Mouse (Mus musculus): ENCODE results near the gene Alpk3.

The Alpk3 gene

DNA sequence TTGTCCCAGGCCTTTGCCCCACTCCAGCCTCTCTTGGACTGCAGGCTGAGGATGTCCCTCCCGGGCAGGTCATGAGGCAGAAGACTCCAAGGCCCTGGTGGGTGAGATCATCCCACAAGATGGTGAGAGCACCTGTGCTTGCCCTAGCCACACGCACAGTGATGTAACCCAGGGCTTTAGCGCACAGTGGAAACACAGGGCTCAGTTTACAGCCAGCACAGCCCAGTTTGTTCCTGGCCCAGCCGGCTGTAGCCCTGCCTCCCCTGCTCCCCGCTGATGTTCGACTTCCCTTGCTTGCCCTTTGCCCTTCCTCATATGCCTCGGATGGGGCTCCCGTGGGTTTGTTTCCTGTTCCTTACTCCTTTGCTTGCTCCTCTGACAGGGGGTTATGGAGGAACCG, 17.1 kb downstream of the Alpk3 start:
- no peak for DNase-seq (ENCODE audit: low read depth, low spot score)

DNA sequence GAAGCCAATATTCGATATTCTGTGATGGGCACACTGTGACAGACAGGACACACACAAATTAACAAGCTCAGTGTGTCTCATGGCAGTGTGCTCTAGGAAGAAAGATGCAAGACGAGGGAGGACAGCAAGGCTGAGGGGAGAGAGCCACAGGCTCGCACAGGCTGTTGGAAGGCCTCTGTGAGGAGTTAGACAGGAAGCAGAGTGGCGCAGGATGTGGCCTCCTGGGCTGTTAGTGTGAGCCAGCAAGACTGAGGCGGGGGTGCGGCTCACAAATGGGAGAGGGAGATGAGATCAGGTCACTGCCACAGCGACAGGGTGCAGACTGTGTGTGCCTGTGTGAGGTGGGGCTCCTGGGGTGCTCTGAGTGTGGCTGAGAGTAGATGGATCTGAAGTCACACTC, 17.9 kb downstream of the Alpk3 start:
- DNase-seq (ENCODE audit: low read depth, low spot score), result no peak

DNA sequence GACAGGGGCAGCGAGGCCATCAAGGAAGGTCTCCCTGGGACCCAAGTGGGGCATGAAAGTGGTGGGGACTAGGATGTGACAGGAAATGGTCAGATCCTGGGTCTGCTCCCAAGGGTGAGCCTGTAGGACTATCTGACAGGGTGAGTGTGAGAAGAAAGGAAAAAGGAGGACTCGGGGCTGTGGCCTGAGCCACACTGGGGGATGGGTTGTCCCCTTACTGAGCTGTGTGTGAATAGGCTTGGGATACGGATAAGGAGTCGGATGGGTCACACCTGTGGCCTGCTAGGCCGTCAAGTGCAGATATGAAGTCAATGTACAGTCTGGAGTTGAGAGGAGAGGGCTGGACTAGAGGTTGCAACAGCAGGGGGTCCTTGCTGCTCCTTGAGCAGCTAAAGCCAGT, 18.3 kb downstream of the Alpk3 start:
- DNase-seq (ENCODE audit: low read depth, low spot score), result no peak

DNA sequence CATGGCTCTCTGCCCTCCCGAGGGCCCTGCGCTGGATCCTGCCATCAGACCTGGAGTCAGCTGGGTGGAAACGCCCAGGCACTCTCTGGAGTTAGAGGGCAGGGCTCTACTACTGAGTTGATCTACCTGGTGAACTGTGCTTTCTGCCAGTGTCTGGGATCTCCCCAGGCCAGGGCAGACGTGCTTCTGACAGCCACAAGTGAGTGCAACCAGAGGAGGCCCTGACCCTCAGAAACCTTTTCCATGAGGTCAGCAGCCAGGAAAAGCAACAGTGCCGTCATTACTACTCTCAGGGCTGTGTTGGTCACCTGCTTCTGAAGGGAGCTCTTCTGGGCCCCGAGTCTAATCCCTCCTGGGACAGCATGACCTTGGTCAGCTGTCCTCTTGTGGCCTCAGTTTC, 19.6 kb downstream of the Alpk3 start:
- no peak for DNase-seq (ENCODE audit: low read depth, low spot score)

DNA sequence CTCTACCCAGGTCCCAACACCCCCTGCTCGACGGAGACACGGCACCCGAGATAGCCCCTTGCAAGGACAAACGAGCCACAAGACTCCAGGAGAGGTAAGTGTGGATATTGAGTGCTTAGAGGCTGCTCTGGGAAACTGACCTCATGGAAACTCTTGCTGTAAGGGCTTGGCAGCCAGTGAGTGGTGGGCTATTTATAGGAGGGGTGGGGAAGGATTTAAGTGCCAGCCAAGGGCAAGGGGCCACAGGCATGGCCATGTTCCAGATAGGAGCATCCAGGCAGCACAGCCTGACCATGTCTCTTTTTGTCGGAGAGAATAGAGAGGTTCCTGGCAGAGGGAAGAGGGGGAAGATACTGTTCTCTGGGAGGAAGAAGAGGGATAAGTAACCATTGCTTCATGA, 21.3 kb downstream of the Alpk3 start:
- DNase-seq (ENCODE audit: low read depth, low spot score), result no peak

DNA sequence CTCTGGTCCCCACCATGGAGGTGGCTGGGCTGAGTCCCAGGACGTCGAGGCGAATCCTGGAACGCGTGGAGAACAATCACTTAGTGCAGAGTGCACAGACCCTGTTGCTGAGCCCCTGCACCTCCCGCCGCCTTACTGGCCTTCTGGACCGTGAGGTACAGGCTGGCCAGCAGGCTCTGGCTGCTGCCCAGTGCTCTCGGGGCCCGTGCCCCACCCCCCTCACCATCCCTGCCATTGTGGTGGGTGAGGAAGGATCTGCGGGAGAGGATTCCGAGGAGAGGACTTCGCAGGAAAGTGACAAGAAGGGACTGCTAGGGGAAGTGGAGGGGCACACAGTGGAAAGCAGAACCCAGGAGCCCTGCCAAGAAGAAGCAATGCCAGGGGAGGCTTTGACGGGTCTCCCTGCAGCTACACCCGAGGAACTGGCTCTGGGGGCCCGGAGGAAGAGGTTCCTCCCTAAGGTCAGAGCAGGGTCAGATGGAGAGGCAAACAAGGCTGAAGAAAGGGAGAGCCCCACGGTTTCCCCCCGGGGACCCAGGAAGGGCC, 36.1 kb downstream of the Alpk3 start:
- DNase-seq (ENCODE audit: low read depth, low spot score), result no peak

DNA sequence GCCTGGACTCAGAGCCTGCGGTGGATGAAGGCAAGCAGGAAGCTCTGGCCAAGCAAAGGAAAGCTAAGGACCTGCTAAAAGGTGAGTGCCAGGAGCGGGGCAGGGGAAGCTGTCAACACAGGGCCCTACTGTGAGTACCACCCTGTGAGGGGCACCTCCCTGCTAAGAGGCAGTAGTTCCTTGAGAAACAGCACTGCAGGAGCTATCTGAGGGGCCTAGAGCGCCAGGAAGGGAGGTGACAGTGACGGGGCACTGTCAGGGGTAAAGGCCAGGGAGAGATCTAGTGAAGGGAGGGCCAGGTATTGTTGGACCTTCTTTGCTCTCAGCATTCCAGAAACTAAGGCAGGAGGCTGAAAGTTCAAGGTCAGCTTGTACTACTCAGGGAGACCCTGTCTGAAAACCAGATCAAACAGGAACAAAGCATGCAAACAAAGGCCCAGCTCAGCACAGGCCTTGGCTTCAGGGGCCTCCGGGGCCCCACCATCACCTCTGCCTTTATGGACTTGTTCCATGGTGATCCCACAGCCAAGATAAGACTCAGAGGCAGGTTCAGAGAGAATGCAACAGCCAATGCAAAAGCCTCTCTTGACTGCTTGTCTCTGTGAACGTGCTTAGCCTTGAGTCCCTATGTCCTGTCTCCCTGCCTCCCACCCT, 36.8 kb downstream of the Alpk3 start:
- no peak for DNase-seq (ENCODE audit: low read depth, low spot score)

DNA sequence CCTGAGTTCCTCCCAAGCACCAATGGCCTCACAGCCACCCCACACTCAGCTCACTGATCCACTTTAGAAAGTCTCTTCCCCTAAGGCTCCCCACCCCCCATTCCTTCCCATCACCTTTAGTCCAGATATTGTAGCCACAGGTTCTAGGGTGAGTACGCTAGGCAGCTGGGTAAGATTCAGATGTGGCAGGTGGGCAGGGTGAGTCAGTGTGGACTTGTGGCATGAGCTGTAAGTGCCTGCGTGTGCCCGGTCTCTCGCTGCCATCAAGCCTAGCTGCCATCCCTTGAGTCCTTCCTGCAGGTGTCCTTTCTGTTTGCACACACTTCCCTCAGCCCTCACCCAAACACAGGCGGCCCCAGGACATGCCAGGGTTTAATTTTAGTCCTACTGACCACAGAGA, 42.9 kb downstream of the Alpk3 start:
- DNase-seq (ENCODE audit: low read depth, low spot score), result no peak

DNA sequence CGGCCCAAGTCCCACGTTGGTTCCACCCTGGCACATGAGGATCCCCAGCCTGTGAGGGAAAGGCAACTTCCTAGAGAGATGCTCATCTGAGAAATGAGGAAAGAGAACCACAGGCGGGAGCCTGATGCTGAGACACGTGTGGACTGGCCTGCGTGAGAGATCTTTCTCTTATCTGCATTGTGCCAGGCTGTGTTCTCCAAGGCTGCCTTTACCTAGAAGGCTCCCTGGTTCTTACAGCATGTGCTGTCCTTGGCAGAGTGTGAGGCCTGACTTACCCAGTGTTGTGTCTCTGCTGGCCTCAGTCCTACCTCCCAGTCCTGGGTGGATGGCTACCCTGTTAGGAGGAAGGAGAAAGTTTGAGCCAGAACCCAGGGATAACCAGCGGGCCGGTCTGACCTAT, 45.5 kb downstream of the Alpk3 start:
- DNase-seq (ENCODE audit: low read depth, low spot score), result no peak

DNA sequence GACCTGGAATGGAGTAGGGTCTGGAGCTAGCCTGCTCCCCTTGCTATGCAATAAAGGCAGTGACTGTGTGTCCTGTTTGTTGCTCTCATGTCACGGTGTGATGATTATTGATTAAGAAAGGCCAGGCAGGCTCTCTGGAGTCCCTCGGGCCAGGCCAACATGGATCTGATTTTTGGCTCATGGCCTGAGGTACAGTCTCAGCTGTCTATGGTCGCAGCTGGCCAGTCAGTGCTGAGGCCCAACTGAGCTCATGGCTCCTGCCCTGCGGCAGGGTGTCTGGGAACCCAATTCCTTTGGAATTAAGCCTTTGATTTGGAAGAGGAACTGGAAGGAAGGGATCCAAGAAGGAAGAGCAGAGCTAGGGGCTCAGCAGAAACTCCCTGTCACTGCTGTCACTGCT, 48.1 kb downstream of the Alpk3 start:
- DNase-seq (ENCODE audit: low read depth, low spot score), result no peak

DNA sequence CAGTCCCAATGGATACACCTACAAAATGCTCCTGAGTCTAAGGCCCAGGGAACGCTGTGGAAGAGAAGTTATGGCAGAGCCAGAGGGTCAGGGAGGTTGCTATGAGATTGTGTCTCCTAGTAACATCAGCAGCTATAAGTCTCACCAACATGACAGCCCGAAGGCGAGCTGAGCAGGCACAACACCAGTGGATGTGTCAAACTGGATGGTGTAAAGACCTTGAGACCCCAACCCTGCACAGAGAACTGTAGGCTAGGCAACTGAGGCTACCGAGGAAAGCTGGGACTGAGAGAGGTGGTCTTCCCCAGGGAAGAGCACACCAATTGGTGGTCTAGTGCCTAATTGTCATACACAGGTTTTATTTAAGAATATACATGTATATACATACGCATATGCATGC, 50.8 kb downstream of the Alpk3 start:
- DNase-seq (ENCODE audit: low read depth, low spot score), result no peak

DNA sequence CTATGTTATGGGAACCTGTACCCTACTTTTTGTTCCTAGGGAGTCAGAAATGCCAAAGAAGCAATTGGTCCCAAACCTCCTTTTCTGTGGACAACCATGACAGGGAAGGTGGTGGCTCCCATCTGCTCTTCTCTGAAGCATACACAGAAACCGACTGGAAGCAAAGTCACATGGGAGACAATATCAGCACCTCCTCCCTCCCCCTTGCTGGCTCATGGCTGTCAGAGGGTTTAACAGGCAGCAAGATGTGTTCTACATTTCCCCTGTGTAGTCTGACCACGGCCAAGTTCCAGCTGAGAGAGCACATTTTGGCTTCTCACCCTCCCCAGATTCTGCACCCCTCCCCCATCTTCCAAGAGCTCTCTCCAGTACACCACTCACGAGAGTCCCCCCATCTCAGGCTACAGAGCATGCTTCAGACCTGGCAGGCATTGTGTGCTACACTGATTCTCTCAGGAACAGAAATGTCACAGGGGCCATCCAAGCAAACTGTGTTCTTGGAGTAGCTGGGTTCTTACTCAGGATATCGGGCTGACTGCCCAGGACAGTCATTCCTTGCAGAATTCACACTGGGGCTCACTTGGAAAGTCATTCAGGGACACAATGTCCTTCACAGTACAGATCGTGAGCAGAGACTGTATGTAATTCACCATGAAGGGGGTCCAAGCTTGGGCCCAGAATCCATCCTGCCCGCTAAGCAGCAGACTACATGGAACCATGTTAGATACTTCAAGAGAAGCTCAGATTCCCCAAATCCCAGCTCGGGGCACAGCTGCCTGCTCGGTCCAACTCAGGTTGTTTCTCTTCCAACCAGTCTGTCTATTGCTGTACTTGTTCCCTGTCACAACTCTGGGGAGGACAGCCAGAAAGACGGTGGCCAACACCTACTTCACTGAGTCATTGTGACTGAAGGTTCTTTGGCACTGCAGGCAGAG, 52.6 kb downstream of the Alpk3 start:
- DNase-seq (ENCODE audit: low read depth, low spot score), result no peak

DNA sequence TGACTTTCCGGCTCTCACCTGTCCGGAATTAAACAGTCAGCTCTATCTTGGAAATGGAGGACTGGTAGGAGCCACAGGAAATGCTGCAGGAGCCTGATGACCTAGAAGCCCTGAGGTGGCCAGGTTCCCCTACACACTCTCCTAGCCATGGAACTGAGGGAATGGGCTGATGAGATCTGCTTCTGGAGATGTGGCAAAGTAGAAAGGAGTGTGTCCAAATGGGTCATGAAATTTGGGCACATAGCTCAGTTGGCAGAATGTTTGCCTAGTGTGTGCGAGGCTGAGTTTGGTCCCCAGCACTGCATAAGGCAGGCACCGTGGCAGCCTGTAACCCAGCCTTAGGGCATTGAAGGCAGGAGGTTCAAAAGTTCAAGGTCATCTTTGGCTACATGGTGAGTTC, 53.4 kb downstream of the Alpk3 start:
- no peak for DNase-seq (ENCODE audit: low read depth, low spot score)

DNA sequence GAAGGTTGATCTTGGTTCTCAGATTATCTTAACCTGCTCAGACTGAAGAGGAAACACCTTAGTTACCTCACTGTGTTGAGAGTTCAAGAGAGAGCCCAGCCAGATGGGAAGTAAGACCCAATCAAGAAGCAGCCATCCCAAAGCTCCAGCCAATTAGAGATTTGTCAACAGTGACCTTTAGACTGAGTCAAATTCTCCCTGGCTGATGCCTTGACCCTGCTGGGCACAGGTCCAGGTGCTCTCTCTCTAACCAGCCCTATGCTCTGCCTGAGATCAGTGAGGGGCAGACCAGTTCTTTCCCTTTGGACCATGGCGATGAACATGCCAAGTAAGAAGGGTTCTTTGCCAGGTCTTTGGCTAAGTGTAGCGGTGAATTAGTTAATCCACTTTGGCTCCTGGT, 54.3 kb downstream of the Alpk3 start:
- DNase-seq (ENCODE audit: low read depth, low spot score), result no peak

DNA sequence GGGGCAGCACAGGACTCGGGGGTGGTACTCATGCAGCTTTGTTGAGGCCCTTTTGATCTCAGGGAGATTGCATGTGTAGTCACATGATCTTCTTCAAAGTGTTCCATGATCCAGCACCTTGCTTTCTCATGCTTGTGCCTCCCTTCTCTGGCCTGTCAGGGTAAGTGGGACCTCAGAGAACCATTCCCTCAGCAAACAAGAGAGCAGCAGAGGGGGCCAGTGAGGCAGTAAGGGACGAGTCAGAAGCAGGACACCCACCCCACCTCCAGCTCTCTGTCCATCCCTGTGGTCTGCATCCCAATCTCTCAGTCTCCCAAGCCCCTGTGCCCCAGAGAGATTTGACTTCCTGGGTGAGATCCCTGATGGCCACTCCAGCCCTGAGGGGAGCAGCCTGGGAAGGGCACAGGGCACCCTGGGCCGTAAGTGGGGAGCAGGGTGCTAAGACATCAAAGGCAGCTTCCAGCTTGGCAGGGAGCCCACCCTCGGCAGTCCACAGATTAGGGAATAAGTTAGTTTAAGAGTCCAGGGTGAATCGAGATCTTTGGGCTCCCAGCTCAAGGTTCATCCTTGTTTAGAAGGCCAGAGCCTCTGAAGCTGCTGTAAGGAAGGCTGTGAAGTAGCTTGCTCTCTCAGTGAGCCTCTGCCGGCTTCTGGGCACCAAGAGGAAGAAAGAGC, 55.4 kb downstream of the Alpk3 start:
- DNase-seq (ENCODE audit: low read depth, low spot score), result no peak

DNA sequence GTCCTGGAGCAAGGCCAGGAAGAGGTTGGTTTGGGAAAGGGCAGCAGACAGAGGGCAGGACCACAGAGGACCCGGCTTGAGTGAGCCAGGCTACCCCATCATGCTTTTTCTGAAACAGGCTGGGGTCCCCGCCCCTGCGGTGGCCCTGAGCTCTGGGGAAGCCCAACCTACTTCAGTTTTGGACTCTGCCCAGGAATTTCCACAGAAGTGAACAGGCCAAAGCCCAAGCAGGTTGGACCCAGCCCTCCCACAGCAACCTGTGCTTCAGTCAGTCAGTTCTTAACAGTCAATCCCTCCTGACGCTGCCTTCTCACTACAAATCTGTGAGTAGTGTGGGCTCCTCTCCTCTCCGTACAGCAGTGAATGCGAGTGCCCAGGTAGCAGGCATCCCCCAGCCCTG, 57.2 kb downstream of the Alpk3 start, which contains the start of gene Slc28a1:
Gene Slc28a1 (plus strand): TSS at position 245 of the 400 bp plus-strand sequence.
- DNase-seq (ENCODE audit: low read depth, low spot score), result no peak

DNA sequence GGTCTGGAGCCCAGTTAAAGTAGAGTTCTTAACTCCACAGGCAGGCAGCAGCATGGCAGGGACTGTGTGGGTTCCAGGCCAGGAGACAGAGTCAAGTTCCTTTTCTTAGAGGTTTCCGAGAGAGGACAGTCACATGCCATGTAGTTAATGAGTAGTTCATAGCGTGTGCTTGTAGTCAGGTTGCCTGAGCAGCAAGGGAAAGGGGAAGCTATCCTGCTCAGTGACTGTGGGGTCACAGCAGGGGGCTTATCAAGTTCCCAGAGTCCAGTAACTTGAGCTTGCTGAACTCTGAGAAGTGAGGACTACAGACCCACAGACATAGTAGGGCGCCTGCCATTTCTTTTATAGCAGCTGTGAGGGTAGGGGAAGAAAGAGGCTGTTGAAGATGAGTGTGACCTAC, 63.7 kb downstream of the Alpk3 start:
- no peak for DNase-seq (ENCODE audit: low read depth, low spot score)

DNA sequence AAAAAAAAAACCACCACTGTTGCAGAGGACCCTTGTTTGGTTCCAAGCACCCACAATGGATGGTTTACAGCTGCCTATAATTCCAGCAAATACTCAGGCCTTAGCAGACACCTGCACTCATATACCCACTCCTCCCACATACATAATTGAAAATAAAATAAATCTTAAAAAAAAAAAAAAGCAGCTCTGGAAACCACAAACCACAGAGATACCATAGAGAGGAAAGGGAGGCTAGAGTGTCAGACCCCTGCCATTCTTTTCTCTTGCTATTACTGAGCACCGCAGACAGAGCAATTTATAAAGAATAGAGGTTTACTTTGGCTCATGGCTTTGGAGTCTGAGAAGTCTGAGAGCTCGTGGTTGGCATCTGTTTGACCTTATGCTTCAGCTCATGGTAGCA, 65.4 kb downstream of the Alpk3 start:
- DNase-seq (ENCODE audit: low read depth, low spot score), result no peak

DNA sequence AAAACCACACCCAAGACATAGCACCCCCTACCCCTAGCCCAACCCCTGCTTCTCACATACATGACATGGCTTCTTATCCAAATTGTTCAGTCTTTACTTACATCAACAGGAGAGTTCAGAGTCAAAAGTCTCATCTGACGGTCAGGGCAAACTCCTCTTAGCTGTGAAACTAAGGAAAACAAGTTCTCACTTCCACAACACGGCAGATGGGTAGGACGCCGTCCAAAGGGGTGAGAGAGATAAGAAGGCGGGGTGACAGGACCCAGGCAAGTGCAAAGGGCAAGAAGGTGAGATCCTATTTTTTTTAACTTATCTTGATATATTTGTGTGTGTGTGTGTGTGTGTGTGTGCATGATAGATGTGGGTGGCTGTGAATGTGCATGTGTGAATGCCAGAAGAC, 66.2 kb downstream of the Alpk3 start:
- DNase-seq (ENCODE audit: low read depth, low spot score), result no peak

DNA sequence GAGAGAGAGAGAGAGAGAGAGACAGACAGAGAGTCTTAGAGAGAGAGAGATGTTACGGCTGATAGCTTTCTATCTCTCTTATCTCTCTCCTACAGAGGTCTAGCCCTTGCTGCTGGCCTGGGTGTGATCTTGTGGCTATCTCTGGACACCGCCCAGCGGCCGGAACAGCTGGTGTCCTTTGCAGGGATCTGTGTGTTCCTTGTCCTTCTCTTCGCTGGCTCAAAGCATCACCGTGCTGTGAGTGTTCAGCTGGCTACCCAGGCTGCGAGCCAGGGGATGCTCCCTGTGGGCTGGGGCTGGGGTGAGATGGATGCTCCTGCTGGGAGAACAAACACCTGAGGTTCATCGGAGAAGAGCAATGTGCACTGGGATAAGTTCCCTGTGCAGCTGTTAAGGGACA, 67.4 kb downstream of the Alpk3 start:
- DNase-seq (ENCODE audit: low read depth, low spot score), result no peak

DNA sequence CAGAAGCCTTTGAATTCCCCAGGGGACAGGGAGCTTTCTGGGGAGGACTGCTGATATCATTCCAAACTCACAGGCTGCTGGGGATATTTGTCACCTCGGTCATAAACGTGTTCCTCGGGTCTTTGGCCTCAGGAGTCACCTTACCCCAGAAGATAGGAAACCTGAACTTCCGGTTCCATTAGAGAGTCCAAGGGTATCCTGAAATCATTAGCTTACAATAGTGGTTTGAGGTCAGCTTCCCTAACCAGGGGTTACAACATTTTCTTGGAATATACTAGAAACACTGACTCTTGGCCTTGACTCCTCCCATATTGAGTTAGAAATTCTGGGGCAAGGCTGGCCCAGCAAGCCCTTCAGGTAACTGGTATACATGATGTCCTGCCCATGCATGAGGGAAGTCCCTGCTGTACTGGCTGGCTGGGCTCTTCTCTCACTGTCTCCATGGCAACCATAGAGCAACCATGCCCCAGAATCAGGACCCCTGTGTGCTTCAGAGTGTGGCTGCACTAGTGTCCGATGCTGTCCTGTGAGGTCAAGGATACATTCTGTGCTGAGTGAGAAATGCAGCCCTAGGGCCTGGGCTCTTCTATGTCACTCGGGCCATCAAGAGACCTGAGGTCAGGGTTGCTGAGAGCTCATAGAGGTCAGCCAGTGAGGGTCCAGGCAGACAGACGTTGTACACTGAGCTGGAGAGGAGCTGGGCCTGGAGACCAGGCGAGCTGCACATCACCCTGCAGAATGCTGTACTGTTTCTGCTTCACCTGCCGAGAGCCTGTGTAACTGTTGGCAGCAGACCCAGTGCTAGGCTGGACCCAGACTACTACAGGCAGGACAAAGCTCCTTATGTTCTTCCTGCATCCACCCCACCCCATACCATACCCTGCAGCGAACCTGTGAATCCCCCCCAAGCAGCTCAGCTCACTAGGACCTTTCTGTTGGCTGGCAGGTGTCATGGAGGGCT, 68.1 kb downstream of the Alpk3 start:
- DNase-seq (ENCODE audit: low read depth, low spot score), result no peak
